Mouse (Mus musculus) bone marrow macrophage, adult 2 months (primary cell): ENCODE results near the gene Myl4.

Source experiments
- CTCF ChIP-seq: IDR thresholded peaks from 2 replicates; pipeline ENCODE4 v1.5.1; 2012; ENCODE audit warnings: low read depth, mild to moderate bottlenecking, low read length, moderate library complexity
- POLR2A ChIP-seq: IDR thresholded peaks from 2 replicates; pipeline ENCODE4 v1.6.1; 2012; ENCODE audit warnings: mild to moderate bottlenecking, low read depth, low read length, borderline replicate concordance

DNA sequence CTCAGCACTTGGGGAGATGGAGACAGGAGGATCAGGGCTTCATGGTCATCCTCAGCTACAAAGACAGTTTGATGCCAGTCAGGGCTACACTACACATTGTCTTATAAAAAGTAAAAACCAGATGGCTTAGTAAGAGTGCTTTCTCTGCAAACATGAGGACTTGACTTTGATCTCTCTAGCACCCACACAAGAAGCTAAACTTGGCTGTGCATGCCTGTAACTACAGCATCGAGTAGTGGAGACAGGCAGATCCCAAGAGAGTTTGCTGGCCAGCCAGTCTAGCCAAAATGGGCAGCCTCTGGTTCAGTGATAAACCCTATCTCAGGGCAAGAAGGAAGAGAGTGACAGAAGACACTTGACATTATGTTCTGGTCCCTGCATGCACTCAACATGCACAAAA lies 13.0 kb downstream of the Myl4 start:
- TF ChIP-seq POLR2A (no peak), CTCF (no peak)
